Mouse (Mus musculus) activated CD4-positive, CD25-positive, alpha-beta regulatory T cell (primary cell): ENCODE results near the gene Ssh1. TPM values are rescaled to one million over a fixed set of nuclear protein-coding genes. Genes with fewer than 3 reads are reported as not detected.

Experiments used
- polyA plus RNA-seq, 2 experiments: library from polyadenylated mRNA; unstranded; fragments of 100-300 nt; shearing (Covaris generic); gene quantifications; one replicate each; pipeline ENCODE4 v1.2.1; 2017

Ssh1 gene
- 10 to 100 TPM; 31.8 to 42.4 TPM for polyA plus RNA-seq

GRCm38 (mm10) chr5:113993487-113994465, at the start of gene Ssh1:
Gene Ssh1, minus strand, starts transcription at chr5:113993894.

DNA sequence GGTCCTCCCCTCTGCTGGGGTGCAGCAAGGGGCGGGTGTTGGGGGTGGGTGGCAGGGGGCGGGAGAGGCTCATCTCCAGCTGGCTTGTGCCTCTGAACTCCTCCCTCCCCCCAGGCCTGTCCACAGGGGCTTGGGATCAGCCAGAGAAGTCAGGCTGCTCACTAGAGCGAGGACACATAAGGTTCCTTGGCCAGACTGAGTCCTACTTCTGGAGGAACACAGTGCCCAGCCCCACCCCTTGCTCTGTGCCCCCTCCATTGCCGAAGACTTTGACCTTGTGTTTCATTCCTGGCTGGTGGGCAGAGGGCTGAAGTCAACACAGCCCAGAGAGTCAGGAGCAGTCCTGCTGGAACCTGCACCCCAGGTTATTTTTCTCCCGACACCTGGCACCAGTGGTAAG, 9.8 kb upstream of the Ssh1 start, which contains the start of gene Dao:
TSS of gene Dao (plus strand) at position 162 of the 400 bp plus-strand sequence.

GRCm38 (mm10) chr5:113908592-113909441, 84.9 kb downstream of the Ssh1 start, which contains the start of gene Coro1c:
Gene Coro1c, minus strand, starts transcription at chr5:113908758.

Other genes with a start within 250 kb of the Ssh1 start
- gene Sart3, start 221.4 kb downstream of the Ssh1 start, polyA plus RNA-seq: 10 to 100 TPM; 38.9 to 58.1 TPM
- gene Iscu, start 221.1 kb downstream of the Ssh1 start, polyA plus RNA-seq: 100 to 1,000 TPM in 1 of 2 experiments, 10 to 100 TPM in 1; 97.8 to 124 TPM
- not detected for gene Tmem119, start 193.4 kb downstream of the Ssh1 start, polyA plus RNA-seq
- 1,000 to 10,000 TPM in 1 of 2 experiments, 100 to 1,000 TPM in 1; 978 to 1,461 TPM for gene Selplg, start 161.2 kb downstream of the Ssh1 start, polyA plus RNA-seq
- gene Coro1c, start 85.1 kb downstream of the Ssh1 start, polyA plus RNA-seq: 10 to 100 TPM; 84.3 to 89.2 TPM
- 1 to 10 TPM in 1 of 2 experiments, under 1 TPM in 1; 0.42 to 1.1 TPM for gene Dao, start 9.8 kb upstream of the Ssh1 start, polyA plus RNA-seq
- 1 to 10 TPM; 7.4 to 8.7 TPM for gene Usp30, start 71.6 kb upstream of the Ssh1 start, polyA plus RNA-seq
- gene Svop, start 97.7 kb upstream of the Ssh1 start, polyA plus RNA-seq: under 1 TPM in 1 of 2 experiments, not detected in 1; 0.59 TPM
- gene Alkbh2, start 134.3 kb upstream of the Ssh1 start, polyA plus RNA-seq: 10 to 100 TPM in 1 of 2 experiments, 1 to 10 TPM in 1; 8.3 to 10.2 TPM
- gene Ung, start 136.5 kb upstream of the Ssh1 start, polyA plus RNA-seq: 1 to 10 TPM; 2.8 to 4.6 TPM
- gene Acacb, start 152.6 kb upstream of the Ssh1 start, polyA plus RNA-seq: under 1 TPM; 0.06 to 0.49 TPM